Mouse (Mus musculus) yolk sac, embryonic 10.5 days (tissue): ENCODE results near the gene Cyp27b1.

ENCODE experiments used
- DNase-seq: peaks from one replicate; pipeline ENCODE4 v3.0.0-alpha.2; 2017; ENCODE audit warnings: low spot score

The Cyp27b1 gene

GRCm38 (mm10) chr10:127047954-127048353, at the start of gene Cyp27b1:
Cyp27b1 (plus strand) TSS chr10:127048250.
- DNase-seq: no peak

GRCm38 (mm10) chr10:127000529-127000928, 47.5 kb upstream of the Cyp27b1 start, which contains the start of gene Avil:
Avil (plus strand) TSS chr10:127000709.
- DNase-seq: no peak

GRCm38 (mm10) chr10:127001297-127001696, 46.8 kb upstream of the Cyp27b1 start:
- DNase-seq: no peak

- no peak for DNase-seq
Observed at GRCm38 (mm10) chr10:127002056-127002455, 46.0 kb upstream of the Cyp27b1 start.

GRCm38 (mm10) chr10:127002765-127003164, 45.3 kb upstream of the Cyp27b1 start:
- DNase-seq: no peak

- DNase-seq: no peak
Observed at GRCm38 (mm10) chr10:127003334-127003733, 44.7 kb upstream of the Cyp27b1 start.

GRCm38 (mm10) chr10:127003806-127004205, 44.2 kb upstream of the Cyp27b1 start:
- no peak for DNase-seq

GRCm38 (mm10) chr10:127016488-127016887, 31.6 kb upstream of the Cyp27b1 start:
- no peak for DNase-seq

- DNase-seq: no peak
Observed at GRCm38 (mm10) chr10:127017071-127017470, 31.0 kb upstream of the Cyp27b1 start.

GRCm38 (mm10) chr10:127018422-127018821, 29.6 kb upstream of the Cyp27b1 start:
- no peak for DNase-seq

- DNase-seq: peak; percentile 85
Observed at GRCm38 (mm10) chr10:127030336-127031296, 17.4 kb upstream of the Cyp27b1 start, which contains the start of gene Tsfm. Tsfm (minus strand) TSS chr10:127030840.

- peak; percentile 55 for DNase-seq
Observed at GRCm38 (mm10) chr10:127033301-127033741, 14.7 kb upstream of the Cyp27b1 start.

- DNase-seq: peak; percentile 45
Observed at GRCm38 (mm10) chr10:127036273-127036672, 11.8 kb upstream of the Cyp27b1 start.

GRCm38 (mm10) chr10:127037641-127038040, 10.4 kb upstream of the Cyp27b1 start:
- no peak for DNase-seq

GRCm38 (mm10) chr10:127040569-127041214, 7.4 kb upstream of the Cyp27b1 start:
- DNase-seq: no peak

GRCm38 (mm10) chr10:127041274-127041766, 6.7 kb upstream of the Cyp27b1 start, which contains the start of the genes Mettl1 and Eef1akmt3:
Mettl1 (plus strand) TSS chr10:127041414.
Eef1akmt3 (minus strand) TSS chr10:127041513.
- DNase-seq: no peak

- DNase-seq: peak; percentile 95
Observed at GRCm38 (mm10) chr10:127041774-127042338, 6.2 kb upstream of the Cyp27b1 start.

GRCm38 (mm10) chr10:127042468-127043115, 5.5 kb upstream of the Cyp27b1 start:
- DNase-seq: peak; percentile 32

GRCm38 (mm10) chr10:127043187-127043586, 4.9 kb upstream of the Cyp27b1 start:
- DNase-seq: peak; percentile 87

- no peak for DNase-seq
Observed at GRCm38 (mm10) chr10:127048608-127049394, 751 bp downstream of the Cyp27b1 start.
